Mouse (Mus musculus) lung, postnatal 0 days (tissue): ENCODE measurements around the gene Mon1b. TPM values are rescaled to one million over a fixed set of nuclear protein-coding genes. Genes with fewer than 3 reads are reported as not detected.

Experiments used
- ATAC-seq: fragments of 200-750 bp; cut with Nextera tagmentation; 2 replicates; pipeline ENCODE4 v1.8.0; 2017; ENCODE audit warnings: moderate library complexity
- DNase-seq: peaks from one replicate; pipeline ENCODE4 v3.0.0-alpha.2; 2016; ENCODE audit warnings: low spot score
- H3K27ac ChIP-seq: fragments of 300-500 bp; sonication (generic); 2 replicates; pipeline ENCODE4 v1.5.1; 2014; ENCODE audit warnings: antibody characterized with exemption, mild to moderate bottlenecking, low read length, mixed read lengths
- H3K27me3 ChIP-seq: fragments of 300-500 bp; sonication (generic); replicated peaks from 2 replicates; pipeline ENCODE4 v1.6.1; 2014; ENCODE audit warnings: low read length, mixed read lengths; ENCODE audit not compliant: insufficient read depth
- H3K36me3 ChIP-seq: fragments of 300-500 bp; sonication (generic); 2 replicates; pipeline ENCODE4 v1.6.1; 2014; ENCODE audit warnings: low read length, mixed read lengths; ENCODE audit not compliant: insufficient read depth
- H3K4me1 ChIP-seq: fragments of 300-500 bp; sonication (generic); 2 replicates; pipeline ENCODE4 v1.6.1; 2014; ENCODE audit warnings: antibody characterized with exemption, low read depth, low read length, mixed read lengths; ENCODE audit not compliant: insufficient read depth
- H3K4me2 ChIP-seq: fragments of 300-500 bp; sonication (generic); replicated peaks from 2 replicates; pipeline ENCODE4 v1.6.1; 2014; ENCODE audit warnings: low read depth, mild to moderate bottlenecking, low read length, moderate library complexity, mixed read lengths
- H3K4me3 ChIP-seq: fragments of 300-500 bp; sonication (generic); 2 replicates; pipeline ENCODE4 v1.5.1; 2014; ENCODE audit warnings: low read depth, low read length
- H3K9ac ChIP-seq: fragments of 300-500 bp; sonication (generic); replicated peaks from 2 replicates; pipeline ENCODE4 v1.6.1; 2014; ENCODE audit warnings: low read depth, mild to moderate bottlenecking
- H3K9me3 ChIP-seq: fragments of 300-500 bp; sonication (generic); 2 replicates; pipeline ENCODE4 v1.6.1; 2016; ENCODE audit warnings: low read length, mixed read lengths
- CTCF ChIP-seq: IDR thresholded peaks from 2 replicates; pipeline ENCODE4 v1.5.1; 2016; ENCODE audit warnings: antibody characterized with exemption, mild to moderate bottlenecking
- EP300 ChIP-seq: IDR thresholded peaks from 2 replicates; pipeline ENCODE4 v1.6.1; 2016; ENCODE audit warnings: antibody characterized with exemption, mild to moderate bottlenecking, control low read depth
- WGBS: fragments of 180-500 bp; shearing (Covaris S2); extraction: QIAGEN DNeasy Blood & Tissue Kit; methylation state at CpG from one replicate; pipeline ENCODE4 v1.1.7; 2014; 5-methylcytosine and 5-hydroxymethylcytosine counted together
- polyA plus RNA-seq: library from polyadenylated mRNA; unstranded; fragments of >200 nt; fragmentation: Nextera tagmentation; extraction: Ambion mirVana; gene quantifications from 2 replicates; pipeline ENCODE4 v1.2.1, GENCODE M21; 2015

The Mon1b gene
- polyA plus RNA-seq, 1 experiment from 2014 or later, result 4.7 TPM

DNA sequence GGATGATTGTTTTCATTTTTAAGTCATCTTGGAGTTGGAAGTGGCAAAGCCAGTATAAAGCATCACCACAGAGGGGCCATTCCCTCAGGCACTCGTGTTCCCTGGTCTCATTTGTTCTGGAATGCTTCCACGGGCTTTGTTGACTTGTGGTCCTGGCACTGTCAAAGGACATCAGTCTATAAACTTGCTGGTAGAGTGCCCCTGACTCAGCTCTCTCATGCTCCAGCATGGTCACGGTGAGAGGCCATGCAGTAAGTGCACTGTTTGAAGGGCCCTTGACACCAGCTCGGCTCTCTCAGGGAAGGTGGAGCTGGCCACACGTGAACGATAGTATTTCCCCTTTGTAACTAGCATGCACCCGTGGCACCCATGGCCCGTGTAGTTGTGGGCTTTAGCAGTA, 5.0 kb downstream of the Mon1b start:
- Histone ChIP-seq H3K36me3 (peaks cover 9% of the 10 kb centered on the region; the same call in 1 of the 2 replicates), H3K4me1 (no peaks in the 10 kb centered on the region; the same call in 1 of the 2 replicates), H3K27ac (no peak overlapping the region), H3K4me2 (no peak overlapping the region), H3K4me3 (no peak overlapping the region), H3K27me3 (no peaks in the 10 kb centered on the region), H3K9ac (no peak overlapping the region), H3K9me3 (no peaks in the 10 kb centered on the region)
- 56% methylated on average over 8 of the region's 8 CpGs for WGBS
- no peak for TF ChIP-seq CTCF
- TF ChIP-seq EP300, result peak; percentile 28; the same call in 1 of the 2 replicates
- DNase-seq (peak; percentile 89), ATAC-seq (peak; percentile 79)

DNA sequence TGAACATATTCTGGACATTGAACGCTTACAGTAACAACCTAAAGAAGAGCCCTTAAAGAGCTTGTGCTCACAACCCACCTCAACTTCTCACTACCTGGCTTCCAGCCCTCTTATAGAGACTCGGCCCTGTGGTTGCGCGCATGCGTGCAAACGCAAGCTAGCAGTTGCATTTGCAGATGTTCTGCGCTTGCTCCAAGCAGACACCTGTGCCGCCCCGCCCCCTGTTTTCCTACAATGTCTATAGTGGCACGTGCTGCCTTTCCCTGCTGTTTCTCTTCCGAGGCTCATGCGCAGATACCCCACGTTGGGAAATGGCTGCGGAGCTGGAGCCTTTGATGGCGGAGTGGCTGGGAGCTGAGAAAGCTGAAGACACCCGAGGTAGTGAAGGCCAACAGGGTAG, 7.5 kb downstream of the Mon1b start, which contains the start of gene Syce1l:
Gene Syce1l, plus strand, starts transcription at position 288 of the 400 bp plus-strand sequence.
- H3K27ac ChIP-seq, result peak within 1 kb of the TSS; percentile 10; the same call in 1 of the 2 replicates
- no peaks in the 10 kb centered on the region for H3K27me3 ChIP-seq
- no peaks in the 10 kb centered on the region for H3K9me3 ChIP-seq
- H3K36me3 ChIP-seq, result peaks cover 9% of the 10 kb centered on the region; the same call in 1 of the 2 replicates
- no peak within 1 kb of the TSS for H3K9ac ChIP-seq
- H3K4me1 ChIP-seq, result no peaks in the 10 kb centered on the region
- TF ChIP-seq EP300 (no peak), CTCF (no peak)
- no peak within 1 kb of the TSS for H3K4me3 ChIP-seq
- WGBS, result 90% methylated on average over 16 of the region's 16 CpGs
- DNase-seq (no peak), ATAC-seq (no peak)
- no peak within 1 kb of the TSS for H3K4me2 ChIP-seq

DNA sequence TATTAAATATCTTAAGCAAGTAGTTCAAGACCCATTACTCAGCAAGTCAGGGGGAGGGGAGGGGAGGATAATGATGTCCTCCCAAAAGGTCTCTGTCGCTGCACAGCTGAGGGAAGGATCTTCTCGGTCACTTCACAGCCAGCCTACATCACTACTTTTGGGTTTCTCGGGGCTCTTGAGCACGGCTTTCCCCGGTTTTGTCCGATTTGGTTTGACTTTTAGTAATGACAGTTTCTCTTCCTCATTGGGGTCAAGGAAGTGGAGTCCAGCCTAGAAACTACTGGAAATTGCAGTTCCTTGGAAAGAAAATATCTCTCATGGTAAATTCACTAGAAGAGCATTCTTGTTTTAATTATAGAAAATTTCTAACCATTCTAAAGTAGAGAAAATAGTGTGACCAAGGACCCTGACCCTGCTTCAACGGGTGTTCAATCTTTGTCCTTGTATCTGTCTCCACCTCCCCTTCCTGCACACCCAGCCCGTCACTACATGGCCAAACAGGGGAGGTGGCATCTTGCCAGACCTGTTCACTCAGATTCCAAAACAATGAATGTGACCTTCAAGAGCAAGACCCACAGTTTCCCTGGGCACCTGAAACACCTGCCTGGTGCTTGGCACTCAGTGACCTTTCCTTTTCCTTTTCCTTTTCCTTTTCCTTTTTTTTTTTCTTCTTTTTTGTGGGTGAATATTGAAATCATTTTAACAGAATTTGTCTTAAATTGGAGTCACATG, 8.3 kb downstream of the Mon1b start:
- H3K9ac ChIP-seq, result no peak overlapping the region
- H3K9me3 ChIP-seq, result no peaks in the 10 kb centered on the region
- DNase-seq (peak; percentile 55), ATAC-seq (no peak)
- H3K27me3 ChIP-seq, result no peaks in the 10 kb centered on the region
- peaks cover 9% of the 10 kb centered on the region; the same call in 1 of the 2 replicates for H3K36me3 ChIP-seq
- no peak overlapping the region for H3K4me2 ChIP-seq
- H3K4me3 ChIP-seq, result no peak overlapping the region
- H3K27ac ChIP-seq, result peak overlapping the region; percentile 10; the same call in 1 of the 2 replicates
- 70% methylated on average over 8 of the region's 8 CpGs for WGBS
- H3K4me1 ChIP-seq, result no peaks in the 10 kb centered on the region
- TF ChIP-seq EP300 (no peak), CTCF (no peak)

GRCm38 (mm10) chr8:113645220-113645619, 9.8 kb downstream of the Mon1b start:
- ATAC-seq, result no peak
- TF ChIP-seq CTCF, result no peak
- Histone ChIP-seq H3K9ac (no peak overlapping the region), H3K9me3 (no peaks in the 10 kb centered on the region), H3K36me3 (no peaks in the 10 kb centered on the region), H3K27ac (no peak overlapping the region), H3K4me1 (no peaks in the 10 kb centered on the region), H3K27me3 (no peaks in the 10 kb centered on the region), H3K4me3 (no peak overlapping the region), H3K4me2 (no peak overlapping the region)
- DNase-seq, result no peak
- 56% methylated on average over 5 of the region's 5 CpGs for WGBS

DNA sequence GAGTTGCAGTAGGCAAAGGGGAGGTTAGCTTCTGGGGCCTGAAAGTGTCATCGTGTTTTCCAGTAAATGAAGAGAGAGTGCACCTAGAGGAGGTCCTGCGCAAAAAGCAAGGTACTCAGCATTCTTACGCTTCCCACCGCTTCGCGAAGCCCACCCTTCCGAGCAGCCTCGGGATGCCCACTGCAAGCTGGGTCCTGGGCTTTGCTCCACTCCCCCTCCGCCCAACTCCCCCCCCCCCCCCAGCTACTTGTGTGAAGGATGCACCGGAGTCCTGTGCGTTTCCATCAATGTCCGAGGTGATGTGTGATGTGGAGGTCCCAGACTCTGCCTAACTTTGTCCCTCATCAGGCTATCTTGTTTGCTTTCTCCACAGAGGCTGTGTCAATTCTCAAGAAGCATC, 17.1 kb downstream of the Mon1b start:
- ATAC-seq, result no peak
- H3K4me3 ChIP-seq, result no peak overlapping the region

DNA sequence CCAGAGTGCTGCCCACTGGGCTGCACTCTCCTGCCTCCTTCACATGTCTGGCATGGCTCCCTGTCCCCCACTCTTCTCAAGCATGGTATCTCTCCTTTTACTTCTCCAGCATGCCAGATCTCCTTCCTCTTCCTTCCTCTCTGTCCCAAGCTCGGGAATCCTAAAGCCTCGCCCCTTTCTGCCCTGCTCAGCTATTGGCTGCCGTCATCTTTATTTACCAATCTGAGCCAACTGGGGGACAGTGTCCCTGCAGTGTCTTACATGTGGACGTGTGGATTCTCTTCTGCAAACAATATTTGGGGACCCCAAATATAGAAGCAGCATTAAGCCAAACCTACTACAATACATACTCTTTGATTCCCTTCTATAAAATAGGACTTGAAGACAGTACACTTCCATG, 17.8 kb downstream of the Mon1b start:
- H3K9me3 ChIP-seq, result no peaks in the 10 kb centered on the region
- H3K9ac ChIP-seq, result no peak overlapping the region
- H3K4me2 ChIP-seq, result no peak overlapping the region
- WGBS, result 48% methylated on average over 4 of the region's 4 CpGs
- no peaks in the 10 kb centered on the region for H3K4me1 ChIP-seq
- TF ChIP-seq CTCF (no peak), EP300 (no peak)
- no peak overlapping the region for H3K27ac ChIP-seq
- no peaks in the 10 kb centered on the region for H3K36me3 ChIP-seq
- DNase-seq, result no peak
- H3K4me3 ChIP-seq, result no peak overlapping the region
- no peaks in the 10 kb centered on the region for H3K27me3 ChIP-seq
- no peak for ATAC-seq

More for the DNA sequence above, 17.1 kb downstream of the Mon1b start:
- Histone ChIP-seq H3K9ac (no peak overlapping the region), H3K27ac (no peak overlapping the region), H3K9me3 (no peaks in the 10 kb centered on the region), H3K4me2 (no peak overlapping the region), H3K27me3 (no peaks in the 10 kb centered on the region), H3K36me3 (no peaks in the 10 kb centered on the region), H3K4me1 (no peaks in the 10 kb centered on the region)
- TF ChIP-seq CTCF (no peak), EP300 (no peak)
- WGBS, result 79% methylated on average over 11 of the region's 12 CpGs
- DNase-seq, result no peak
